Mouse (Mus musculus) urinary bladder, postnatal 10 days (tissue): ENCODE data around the gene Shank2.

Source experiments
- DNase-seq: peaks from one replicate; pipeline ENCODE4 v3.0.0; 2022; ENCODE audit warnings: low spot score

Gene Shank2

GRCm38 (mm10) chr7:144030796-144031195 lies 29.1 kb downstream of the Shank2 start:
- no peak for DNase-seq

GRCm38 (mm10) chr7:144031611-144032010 lies 29.9 kb downstream of the Shank2 start:
- DNase-seq = no peak

DNA sequence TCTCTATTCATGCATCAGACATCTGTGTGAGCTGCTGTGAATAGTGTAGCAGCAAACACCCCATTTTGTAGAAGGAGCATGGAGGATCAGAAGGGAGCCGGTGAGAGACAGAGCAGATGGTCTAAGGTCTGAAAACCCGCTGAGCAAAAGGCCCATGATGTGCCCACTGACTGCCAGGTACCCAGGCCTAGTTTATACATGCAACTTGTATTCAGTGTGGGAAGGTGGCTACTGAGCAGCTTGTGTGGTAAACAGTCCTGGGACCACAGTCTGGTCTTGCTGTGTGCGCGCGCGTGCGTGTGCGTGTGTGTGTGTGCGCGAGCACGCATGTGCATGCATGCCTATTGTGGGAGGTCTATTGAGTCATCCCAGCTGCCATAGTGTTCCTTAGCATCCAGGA lies 35.8 kb downstream of the Shank2 start:
- DNase-seq = no peak

GRCm38 (mm10) chr7:144037966-144038669 lies 36.4 kb downstream of the Shank2 start:
- DNase-seq = no peak

DNA sequence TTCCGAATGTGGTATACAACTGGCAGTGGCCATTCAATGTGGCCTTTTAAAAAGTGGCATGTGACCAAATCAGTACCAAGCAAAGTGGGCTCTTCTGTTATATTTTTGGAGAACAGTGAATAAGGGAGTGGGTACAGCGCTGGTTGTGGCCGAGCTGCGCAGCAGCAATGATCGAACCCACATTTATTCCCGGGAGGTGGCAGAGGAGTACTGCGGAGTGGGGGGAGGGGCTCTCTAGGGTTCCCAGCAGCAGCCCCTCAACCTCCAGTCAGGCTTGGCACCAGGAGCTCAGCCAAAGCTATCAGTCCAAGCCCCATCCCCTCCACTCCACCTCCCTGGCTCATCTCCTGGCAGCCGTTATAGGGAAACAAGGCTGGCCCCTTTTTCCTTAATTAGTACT lies 37.0 kb downstream of the Shank2 start:
- DNase-seq = no peak

GRCm38 (mm10) chr7:144040328-144040727 lies 38.6 kb downstream of the Shank2 start:
- DNase-seq = no peak

GRCm38 (mm10) chr7:144052076-144052475 lies 50.3 kb downstream of the Shank2 start:
- DNase-seq = no peak

GRCm38 (mm10) chr7:144055188-144055587 lies 53.5 kb downstream of the Shank2 start:
- no peak for DNase-seq

- DNase-seq = no peak
Observed at GRCm38 (mm10) chr7:144055702-144056531, 54.2 kb downstream of the Shank2 start.

DNA sequence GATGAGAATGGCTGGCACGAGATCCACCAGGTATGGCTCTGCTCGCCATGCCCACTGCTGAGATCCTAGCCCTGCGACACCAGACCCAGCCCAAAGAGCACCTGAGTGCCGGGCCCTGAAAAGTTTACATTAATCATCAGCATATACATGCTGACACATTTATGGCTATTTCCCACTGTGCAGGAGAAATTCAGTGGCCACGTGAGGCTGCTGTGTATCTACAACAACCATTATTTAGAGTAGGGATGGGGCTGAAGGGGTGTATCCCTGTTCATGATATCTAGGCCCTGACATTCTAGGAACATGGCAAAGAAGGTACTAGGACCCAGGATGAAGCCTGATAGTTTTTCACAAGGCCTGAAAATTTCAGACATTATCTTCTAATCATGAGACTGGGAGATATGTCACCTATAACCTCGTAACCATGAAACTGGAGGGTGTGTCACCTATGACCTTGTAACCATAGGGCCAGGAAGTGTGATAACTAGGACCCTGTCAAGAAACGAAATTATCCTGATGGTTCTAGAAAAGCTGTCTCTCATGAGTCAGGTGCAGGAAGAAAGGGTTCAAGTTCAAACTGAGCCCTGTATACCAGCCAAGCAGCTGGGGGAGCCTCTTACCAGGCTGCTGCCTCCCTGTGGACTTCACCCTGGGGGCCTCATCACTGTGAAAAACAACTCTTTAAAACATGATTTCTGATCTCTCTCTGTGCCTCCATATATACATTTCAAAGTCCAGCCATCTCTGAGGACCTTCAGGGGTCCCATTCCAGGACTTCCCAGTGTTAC lies 68.6 kb downstream of the Shank2 start:
- no peak for DNase-seq

DNA sequence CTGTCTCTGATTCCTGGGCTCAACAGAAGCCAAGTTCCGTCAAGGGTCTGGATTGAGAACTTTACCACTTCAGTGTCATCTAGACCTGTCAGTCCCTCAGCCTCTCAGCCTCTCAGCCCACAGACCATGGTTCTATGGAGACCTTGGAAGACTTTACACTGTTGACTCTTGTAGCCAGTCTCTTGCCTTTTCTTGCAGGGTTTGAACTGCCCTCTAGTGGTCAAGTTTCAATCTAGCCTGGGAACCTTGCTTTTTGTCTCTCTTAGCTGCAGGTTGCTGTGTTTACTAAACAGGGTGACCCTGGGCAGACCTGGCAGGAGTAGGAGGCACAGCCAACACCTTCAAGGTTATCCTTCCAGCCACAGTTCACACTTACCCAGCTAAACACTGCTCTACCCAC lies 70.5 kb downstream of the Shank2 start:
- no peak for DNase-seq

GRCm38 (mm10) chr7:144072856-144073255 lies 71.1 kb downstream of the Shank2 start:
- DNase-seq = no peak

DNA sequence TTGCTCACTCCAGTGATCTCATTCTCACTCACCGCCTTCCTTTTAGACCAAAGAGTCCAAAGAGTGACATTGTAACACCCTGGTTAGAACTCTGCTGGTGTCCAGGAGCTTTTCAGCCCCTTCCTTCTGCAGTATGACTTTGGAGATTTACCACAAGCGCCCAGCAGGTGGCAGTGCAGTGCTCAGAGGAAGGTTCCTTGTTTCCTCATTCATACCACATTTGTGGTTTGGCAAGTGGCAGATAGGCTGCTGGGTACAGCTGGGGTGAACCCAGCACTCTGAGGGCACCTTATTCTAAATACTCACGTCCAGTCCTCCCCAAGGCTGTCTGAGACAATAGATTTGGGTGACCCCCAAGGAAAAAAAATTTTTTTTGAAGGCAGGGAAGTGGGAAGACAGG lies 73.0 kb downstream of the Shank2 start:
- no peak for DNase-seq

DNA sequence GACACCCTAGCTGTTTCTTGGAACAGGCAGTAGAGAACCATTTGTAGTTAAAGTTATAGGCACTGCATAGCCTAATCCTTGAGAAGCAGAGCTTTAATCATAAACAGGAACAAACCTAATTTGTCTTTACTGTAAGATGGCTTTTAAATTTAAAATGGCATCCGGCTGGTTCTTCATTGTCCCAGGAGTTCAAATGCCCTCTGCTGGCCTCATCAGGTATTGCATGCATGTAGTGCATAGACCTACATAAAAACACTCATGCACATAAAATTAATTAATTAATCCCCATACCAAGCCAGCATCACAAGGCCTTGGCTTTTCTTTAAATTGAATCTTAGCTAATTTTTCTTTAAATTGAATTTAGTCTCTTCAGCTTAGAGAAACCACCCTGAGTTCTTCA lies 76.9 kb downstream of the Shank2 start:
- no peak for DNase-seq

DNA sequence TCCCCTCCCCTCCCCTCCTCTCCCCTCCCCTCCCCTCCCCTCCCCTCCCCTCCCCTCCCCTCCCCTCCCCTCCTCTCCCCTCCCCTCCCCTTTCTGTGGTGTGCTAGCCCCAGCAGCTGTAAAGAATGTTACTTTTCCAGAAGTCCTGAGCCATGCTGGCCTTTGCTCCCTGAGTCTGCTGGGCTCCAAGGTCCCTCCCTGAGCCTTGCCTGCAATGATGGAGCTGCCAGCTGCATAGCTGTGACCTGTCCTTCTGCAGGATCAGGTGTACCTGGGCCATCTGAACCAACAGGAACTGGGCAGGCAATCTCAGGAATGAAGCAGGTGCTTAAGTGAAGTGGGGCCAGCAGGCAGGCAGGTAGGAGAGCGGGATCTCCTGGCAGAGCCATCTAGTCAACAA lies 78.1 kb downstream of the Shank2 start:
- DNase-seq = no peak

DNA sequence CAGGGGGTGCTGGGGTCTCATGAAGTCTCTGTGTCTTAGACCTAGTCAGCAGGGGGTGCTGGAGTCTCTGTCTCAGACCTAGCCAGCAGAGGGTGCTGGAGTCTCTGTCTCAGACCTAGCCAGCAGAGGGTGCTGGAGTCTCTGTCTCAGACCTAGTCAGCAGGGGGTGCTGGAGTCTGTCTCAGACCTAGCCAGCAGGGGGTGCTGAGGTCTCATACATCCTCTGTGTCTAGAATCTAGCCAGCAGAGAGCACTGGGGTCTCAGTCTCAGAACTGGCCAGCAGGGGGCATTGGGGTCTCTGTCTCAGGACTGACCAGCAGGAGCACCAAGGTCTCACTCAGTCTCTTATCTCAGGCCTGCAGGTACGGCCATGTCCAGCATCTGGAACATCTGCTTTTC lies 79.7 kb downstream of the Shank2 start:
- DNase-seq = no peak

DNA sequence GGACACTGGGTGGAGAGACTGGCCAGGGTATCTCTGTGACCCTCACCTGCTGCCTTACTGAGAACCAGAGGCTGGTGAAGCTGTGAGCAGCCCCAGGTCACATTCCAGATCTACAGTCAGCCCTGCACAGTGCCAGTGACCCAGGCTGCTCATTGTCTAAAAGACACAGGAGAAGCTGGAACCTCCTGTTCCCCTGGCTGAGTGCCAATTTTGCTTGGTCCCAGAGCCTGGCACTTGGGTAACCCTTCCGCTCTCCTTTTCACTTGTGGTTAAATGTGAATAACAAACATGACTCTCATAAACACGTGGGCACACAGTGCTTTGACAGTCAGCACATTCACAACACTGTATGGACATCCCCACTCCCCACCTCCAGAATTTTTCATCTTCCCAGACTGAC lies 80.2 kb downstream of the Shank2 start:
- no peak for DNase-seq

GRCm38 (mm10) chr7:144087277-144087676 lies 85.5 kb downstream of the Shank2 start:
- no peak for DNase-seq

- no peak for DNase-seq
Observed at GRCm38 (mm10) chr7:144094132-144094531, 92.4 kb downstream of the Shank2 start.

- DNase-seq = no peak
Observed at GRCm38 (mm10) chr7:144097314-144097713, 95.6 kb downstream of the Shank2 start.

GRCm38 (mm10) chr7:144102222-144102980 lies 100.7 kb downstream of the Shank2 start:
- no peak for DNase-seq

GRCm38 (mm10) chr7:144105952-144106351 lies 104.2 kb downstream of the Shank2 start:
- no peak for DNase-seq
